Mouse (Mus musculus): Measurements from ENCODE around the gene Lilrb4a. TPM values are rescaled to one million over a fixed set of nuclear protein-coding genes. Genes with fewer than 3 reads are reported as not detected.

The Lilrb4a gene
- 100 to 1,000 TPM; 634 to 849 TPM for total RNA-seq (2023)

DNA sequence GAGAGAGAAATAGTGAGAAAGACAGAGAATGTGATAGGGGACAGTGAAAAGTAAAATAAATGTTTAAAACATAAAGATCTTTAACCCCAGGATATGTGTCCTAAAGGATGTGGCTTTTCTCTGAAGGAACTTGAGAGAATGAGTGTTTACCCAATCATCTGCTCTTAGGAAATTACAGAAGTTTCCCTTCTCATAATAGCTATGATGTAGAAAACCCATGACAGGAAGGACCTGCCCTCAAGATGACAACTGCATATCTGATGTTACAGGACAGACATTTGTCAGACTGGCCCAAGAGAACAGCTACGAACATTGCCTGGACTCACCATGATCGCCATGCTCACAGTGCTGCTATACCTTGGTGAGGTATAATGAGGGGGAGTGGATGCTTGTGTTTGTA is at the start of gene Lilrb4a:
Gene Lilrb4a, plus strand, starts transcription at position 266 of the 400 bp plus-strand sequence.

DNA sequence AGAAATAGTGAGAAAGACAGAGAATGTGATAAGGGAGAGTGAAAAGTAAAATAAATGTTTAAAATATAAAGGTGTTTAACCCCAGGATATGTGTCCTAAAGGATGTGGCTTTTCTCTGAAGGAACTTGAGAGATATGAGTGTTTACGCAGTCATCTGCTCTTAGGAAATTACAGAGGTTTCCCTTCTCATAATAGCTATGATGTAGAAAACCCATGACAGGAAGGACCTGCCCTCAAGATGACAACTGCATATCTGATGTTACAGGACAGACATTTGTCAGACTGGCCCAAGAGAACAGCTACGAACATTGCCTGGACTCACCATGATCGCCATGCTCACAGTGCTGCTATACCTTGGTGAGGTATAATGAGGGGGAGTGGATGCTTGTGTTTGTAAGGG is 10.4 kb upstream of the Lilrb4a start, which contains the start of the genes Gm49339 and Lilr4b:
Gene Gm49339, plus strand, starts transcription at position 216 of the 400 bp plus-strand sequence.
Gene Lilr4b, plus strand, starts transcription at position 236 of the 400 bp plus-strand sequence.

Other genes with a start within 250 kb of the Lilrb4a start
- gene Gm49339, start 10.3 kb upstream of the Lilrb4a start, total RNA-seq (2023) = 100 to 1,000 TPM; 144 to 171 TPM
- gene Lilr4b, start 10.3 kb upstream of the Lilrb4a start, total RNA-seq (2023) = 100 to 1,000 TPM; 511 to 579 TPM
- not detected for gene Fam162b, start 99.6 kb downstream of the Lilrb4a start, total RNA-seq (2023)
- not detected for gene Gprc6a, start 140.5 kb downstream of the Lilrb4a start, total RNA-seq (2023)
- not detected for gene Rfx6, start 186.8 kb downstream of the Lilrb4a start, total RNA-seq (2023)